Mouse (Mus musculus) thymus, postnatal 25 days (tissue): ENCODE measurements at regions not wholly inside any gene's neighbourhood (a gene's known extent, or its start where the extent isn't known, plus 50 kb on each side); places are given as distances from the start of the nearest gene placed in this dataset.
"Not testable (repeated sequence)": the region's sequence is repeated elsewhere in the genome, so short reads cannot be mapped to it uniquely, and the experiment has no call there.

Experiments used
- DNase-seq: peaks from one replicate; pipeline ENCODE4 v3.0.0; 2022

DNA sequence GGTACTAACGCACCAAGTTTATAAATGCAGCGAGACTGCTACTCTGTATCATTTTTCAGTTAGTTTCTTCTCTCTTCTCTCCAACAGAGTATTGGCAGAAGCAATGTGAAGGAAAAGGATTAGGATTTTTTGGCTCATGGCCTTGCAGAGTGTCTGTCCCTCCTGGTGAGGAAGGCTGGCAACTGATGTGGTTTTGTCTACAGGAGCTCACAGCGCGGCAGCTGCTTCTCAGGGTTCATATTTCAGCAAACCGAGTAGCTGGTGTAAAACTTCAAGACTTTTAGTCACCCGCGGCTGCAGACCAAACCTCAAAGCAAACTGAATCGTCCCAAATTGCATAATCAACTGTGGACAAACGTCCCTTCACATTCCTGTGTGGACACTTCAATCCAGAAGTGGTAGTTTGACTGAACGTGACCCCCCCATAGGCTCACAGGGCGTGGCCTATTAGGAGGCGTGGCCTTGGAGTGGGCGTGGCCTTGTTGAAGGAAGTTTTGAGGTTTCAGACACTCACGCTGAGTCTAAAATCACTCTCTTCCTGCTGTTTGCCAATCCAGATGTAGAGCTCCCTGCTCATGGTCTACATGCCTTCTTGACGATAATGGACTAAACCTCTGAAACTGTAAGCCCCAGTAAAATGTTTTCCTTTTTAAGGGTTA lies 147.7 kb upstream of the Trpc7 start:
- DNase-seq, result no peak

DNA sequence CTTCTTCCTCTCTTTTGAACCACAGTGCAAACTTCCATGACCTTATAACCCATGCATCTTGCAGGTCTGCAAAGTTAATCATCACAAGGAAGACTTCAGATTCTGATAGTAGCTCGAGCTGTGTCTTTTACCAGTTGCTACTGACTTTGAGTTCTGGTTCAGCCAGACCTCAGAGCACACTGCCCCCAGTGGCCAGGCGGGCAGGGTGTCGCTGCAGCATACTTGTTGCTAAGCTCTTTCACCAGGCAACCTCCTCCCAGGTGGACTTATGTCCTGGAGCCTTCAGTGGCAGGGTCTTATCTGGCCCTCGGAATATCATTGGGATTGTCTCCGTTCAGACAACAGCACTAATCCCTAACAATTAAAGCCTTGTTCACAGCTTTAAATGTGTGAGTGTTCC lies 146.7 kb upstream of the Trpc7 start:
- no peak for DNase-seq

DNA sequence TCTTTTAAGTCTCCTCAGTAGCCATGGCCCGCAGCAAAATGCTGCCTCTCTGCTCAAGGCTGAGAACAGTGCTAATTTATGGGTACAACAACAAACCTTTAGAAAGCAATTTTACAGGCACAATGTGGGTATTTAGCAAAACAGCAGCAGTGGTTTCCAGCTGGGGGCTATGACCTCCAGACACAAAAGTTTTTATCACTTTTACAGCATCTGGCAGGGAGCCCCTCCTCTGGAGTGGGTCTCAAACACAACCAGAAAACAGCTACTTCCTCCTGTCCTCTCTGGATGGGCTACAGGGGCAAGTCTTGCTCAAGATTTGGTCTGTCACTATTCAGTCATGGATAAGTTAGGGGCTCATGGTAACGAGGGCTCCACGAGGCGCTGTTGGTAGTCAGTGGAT lies 137.1 kb upstream of the Trpc7 start:
- no peak for DNase-seq

DNA sequence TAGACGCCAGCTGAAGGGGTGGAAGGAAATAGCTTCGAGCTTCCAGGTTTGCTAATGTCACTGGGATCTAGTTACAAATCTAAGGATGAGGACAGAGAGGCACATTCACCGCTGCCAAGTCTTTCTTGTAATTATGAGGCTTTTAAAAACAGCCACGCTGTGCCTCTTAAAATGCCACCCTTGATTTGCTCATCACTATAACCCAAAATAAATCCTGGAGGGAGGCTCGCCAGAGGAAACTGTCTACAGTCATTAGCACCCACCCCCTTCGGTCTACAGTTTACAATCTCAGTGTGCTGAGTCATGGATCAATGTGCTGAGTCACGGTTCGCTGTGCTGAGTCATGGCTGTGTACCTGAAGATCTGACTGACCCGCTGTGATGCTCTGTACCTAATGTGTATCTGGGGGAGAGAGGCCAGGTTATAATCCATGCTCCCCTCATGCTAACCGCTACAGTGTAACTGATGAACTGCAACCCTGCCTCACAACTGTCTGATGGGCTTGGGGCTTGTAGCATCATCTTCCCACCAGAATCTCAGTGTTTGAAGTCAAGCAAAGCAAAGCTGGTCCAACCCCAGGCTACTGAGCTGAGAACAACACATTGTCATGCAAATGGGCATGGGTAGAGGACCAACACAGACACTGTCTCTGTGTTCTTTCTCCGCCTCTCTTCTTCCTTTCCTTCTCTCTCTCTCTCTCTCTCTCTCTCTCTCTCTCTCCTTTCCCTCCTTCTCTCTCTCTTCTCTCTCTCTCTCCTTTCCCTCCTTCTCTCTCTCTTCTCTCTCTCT lies 122.0 kb upstream of the Trpc7 start:
- no peak for DNase-seq

DNA sequence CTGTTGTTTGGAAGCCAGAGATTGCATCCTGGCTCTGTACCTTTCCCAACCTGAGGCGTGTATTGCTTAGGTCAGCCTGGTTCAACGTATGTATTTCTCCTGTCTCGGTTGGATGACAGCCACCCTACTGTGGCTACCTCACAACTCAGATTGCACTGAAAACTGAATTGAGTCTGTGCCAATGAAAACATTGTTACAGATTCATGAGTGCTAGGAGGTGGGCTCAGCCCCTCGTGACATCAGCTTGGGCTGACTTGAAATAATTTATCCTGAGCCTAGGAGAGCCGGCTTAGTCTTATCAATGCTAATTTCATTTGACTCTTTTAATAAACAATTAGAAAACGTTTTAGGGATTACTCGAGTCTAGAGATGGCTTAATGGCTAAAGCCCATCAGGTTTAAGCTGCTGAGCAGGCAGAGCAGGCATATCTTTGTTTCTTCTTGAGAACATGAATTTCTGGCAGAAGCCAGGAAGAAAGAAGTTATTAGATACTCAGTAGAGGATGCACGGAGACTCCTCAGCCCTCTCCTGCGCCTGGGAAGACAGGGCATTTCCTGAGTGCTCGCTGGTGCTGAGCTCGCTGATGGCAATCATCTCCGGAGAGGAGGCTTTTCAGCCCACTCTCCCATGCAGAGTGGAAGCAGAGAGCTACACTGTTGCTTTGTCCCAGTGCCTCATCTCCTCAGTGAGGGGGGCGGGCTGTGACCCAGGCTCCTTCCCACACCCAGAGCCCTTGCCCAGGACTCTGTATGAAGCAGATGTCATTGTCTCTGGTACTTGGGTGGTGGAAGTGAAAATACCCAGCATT lies 120.9 kb upstream of the Trpc7 start:
- DNase-seq, result no peak

DNA sequence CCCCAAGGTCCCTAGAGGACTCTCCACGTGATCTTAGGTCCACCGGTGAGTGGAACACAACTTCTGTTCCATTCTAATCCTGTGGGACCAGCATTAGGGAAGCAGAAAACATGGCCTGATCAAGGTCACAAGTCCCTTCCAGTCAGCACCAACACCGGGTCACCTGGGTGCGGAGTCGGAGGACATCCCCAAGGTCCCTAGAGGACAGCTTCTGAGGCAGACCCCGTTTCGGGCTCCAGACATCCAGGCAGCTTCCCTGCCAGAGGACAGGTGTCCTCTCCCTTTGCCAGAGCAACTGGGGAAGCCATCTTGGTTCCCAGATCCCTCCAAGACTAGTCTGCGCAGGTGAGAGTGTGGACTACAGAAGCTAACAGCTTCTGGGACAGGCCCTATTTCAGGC lies 111.4 kb upstream of the Trpc7 start:
- not testable (repeated sequence) for DNase-seq

DNA sequence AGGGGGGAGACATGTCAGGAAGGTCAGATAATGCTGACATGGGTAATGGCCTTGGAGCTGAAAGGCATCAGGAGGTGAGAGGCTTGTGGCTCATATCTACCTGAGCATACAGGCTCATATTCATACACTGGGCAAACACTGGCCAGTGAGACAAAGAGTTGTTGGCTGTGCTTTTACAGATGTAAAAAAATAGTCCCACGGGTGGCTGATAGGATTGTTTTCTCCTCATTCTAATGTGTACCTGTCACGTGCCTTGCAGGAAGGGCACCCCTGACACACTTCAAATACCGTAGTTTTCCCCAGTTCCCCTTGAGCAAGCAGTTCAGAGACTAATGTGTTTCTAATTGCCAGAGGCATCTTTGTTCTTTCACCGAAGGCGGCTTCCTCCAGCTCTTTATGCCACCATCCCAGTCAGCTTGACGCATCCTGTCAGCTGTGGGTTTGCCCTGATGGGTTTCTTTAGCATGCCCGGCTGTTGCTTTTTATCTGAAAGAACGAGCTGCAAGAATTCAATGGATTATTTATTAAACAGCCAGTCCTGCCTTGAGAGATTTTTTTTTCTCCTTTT lies 107.9 kb upstream of the Trpc7 start:
- DNase-seq, result no peak

DNA sequence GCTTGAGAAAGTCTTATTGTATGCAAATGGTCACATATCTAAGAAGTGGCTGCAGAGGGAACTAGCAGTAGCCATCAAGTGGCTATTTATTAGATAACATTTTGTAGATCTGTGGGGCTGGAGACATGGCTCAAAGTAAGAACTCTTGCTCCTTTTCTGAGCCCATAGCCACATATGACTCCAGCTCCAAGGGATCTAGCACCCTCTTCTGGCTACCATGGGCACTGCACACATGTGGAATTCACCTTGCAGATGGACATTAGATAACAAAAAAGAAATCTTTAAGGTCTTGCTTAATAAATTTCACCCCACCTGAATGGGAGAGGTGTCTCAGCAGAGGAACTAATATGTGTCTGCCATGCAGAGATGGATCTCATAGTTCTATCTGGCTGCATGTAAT lies 96.2 kb upstream of the Trpc7 start:
- DNase-seq, result no peak

DNA sequence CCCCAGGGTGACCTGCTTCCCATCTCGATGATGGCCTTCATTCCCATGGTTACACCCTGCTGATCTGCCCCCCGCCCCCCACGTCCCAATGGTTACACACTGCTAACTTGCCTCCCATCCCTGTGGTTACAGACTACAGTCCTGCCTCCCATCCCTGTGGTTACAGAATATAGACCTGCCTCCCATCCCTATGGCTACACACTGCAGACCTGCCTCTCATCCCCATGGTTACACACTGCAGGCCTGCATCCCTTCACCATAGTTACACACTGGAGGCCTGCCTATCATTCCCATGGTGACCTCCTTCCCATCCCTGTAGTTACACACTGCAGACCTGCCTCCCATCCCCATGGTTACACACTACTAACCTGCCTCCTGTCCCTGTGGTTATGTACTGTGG lies 78.3 kb upstream of the Trpc7 start:
- DNase-seq, result no peak

DNA sequence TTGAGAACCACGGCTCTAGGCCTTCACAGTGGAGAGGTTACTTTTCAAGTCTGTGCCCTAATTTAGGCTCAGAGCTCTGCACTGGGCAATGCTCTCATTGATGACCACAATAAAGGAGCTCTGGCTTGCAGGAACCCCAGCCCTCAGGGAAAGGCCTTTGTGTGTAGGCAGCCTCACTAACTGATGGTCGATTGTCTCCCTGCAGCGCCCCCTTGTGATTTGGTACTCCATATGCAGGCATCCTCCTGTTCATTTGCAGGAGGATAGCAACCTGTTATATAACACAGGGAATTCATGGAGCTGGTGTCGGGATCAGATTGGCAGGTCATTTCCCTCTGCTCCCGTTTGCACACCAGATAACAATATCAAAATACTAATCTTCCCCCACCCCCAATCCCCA lies 59.6 kb upstream of the Trpc7 start:
- no peak for DNase-seq

DNA sequence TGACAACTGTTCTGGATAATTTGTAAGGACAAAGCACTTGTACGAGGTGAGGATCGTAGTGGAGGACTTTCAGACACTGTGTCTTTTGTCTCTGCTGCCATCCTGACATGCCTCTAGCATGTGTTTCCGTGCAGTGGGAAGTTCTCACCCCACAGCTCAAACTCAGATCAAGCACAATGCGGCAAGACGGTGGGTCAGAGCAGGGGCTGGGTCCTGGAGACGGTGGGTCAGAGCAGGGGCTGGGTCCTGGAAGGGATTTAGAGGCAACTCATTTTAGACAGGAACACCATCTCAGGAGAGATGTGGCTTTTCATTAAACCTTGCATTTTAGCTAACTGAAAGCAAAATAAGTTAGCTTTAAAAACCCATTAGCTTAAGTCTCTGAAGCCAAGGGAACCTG lies 52.3 kb upstream of the Trpc7 start:
- DNase-seq, result no peak

DNA sequence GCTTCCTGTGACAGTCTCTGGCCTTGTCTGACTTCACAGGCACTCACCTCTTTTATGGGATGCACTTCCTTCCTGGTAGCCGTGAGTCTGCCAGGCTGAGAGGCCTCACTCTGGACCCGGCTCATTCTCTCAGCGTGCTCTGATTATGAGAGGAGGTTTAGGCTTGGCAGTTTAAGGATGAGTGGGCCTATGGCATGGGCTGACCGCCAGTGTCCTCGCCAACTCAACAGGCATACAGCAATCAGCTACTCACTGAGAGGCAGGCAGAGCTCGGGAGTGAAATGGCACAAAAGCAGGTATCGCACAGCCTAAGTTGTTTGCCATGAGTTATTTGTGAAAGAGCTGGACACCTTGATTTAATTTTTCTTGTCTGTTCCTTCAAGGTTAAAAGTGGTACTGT lies 51.5 kb upstream of the Trpc7 start:
- no peak for DNase-seq
